Mouse (Mus musculus) brown adipose tissue, adult 24 weeks (tissue): Measurements from ENCODE around the gene Rnf214. TPM values are rescaled to one million over a fixed set of nuclear protein-coding genes. Genes with fewer than 3 reads are reported as not detected.

Source experiments
- H3K27ac ChIP-seq: fragments of 200-500 bp; replicated peaks from 2 replicates; pipeline ENCODE4 v1.5.1; 2012; ENCODE audit warnings: low read depth, mild to moderate bottlenecking, low read length
- H3K4me1 ChIP-seq: fragments of 200-500 bp; 2 replicates; pipeline ENCODE4 v1.6.1; 2012; ENCODE audit warnings: low read length, mixed read lengths; ENCODE audit not compliant: control insufficient read depth, insufficient read depth, insufficient read length
- H3K4me3 ChIP-seq: fragments of 200-500 bp; 2 replicates; pipeline ENCODE4 v1.5.1; 2012; ENCODE audit warnings: low read depth, mild to moderate bottlenecking, low read length, moderate library complexity; ENCODE audit not compliant: insufficient read depth
- polyA plus RNA-seq: library from polyadenylated mRNA; stranded (reverse); fragments of >200 nt; gene quantifications from 2 replicates; pipeline ENCODE4 v1.2.4, GENCODE M21; 2012; ENCODE audit not compliant: missing spikeins, insufficient read depth, insufficient read length

The Rnf214 gene
- polyA plus RNA-seq, result 20.6 and 23.0 TPM in 2 replicates

DNA sequence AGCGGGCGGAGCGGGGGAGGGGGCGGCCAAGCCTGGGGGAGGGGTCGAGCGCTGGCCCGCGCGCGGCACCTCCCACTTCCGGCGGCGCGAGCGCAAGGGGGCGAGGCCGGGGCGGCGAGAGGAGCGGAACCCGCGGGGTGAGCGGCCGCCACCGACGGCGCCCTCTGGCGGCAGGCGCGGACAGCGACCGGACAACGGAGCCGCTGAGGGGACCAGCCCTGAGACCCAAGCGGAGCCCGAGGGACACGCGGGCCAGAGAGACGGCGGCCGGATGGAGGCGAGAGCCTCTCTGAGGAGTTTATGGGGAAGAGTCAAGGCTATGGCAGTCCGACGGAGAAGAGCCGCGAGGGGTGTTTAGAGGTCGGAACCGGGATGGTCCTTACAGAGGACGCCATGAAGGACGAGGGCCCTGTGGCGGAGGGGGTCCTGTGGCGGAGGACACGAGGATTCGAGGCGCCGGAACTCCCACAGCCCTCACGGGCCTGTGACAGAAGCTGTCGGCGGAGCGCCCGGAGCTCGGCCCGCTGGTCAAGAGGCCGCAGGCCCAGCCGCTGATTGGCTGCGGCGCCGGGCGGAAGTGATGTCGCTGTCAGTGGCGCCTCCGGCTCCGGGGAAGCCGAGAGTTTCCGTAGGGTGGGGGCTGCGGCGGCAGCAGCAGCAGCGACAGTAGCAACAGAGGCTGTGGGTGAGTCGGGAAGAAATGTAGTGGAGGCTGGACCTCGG, at the start of gene Rnf214, which contains the start of gene Pcsk7:
Gene Rnf214, minus strand, starts transcription at position 557 of the 723 bp plus-strand sequence.
Gene Pcsk7, plus strand, starts transcription at position 143 of the 723 bp plus-strand sequence.
- peaks cover 4% of the 10 kb centered on the region; the same call in 1 of the 2 replicates for H3K4me1 ChIP-seq
- H3K27ac ChIP-seq, result peak within 1 kb of the TSS; percentile 100
- peak within 1 kb of the TSS; percentile 98 for H3K4me3 ChIP-seq

DNA sequence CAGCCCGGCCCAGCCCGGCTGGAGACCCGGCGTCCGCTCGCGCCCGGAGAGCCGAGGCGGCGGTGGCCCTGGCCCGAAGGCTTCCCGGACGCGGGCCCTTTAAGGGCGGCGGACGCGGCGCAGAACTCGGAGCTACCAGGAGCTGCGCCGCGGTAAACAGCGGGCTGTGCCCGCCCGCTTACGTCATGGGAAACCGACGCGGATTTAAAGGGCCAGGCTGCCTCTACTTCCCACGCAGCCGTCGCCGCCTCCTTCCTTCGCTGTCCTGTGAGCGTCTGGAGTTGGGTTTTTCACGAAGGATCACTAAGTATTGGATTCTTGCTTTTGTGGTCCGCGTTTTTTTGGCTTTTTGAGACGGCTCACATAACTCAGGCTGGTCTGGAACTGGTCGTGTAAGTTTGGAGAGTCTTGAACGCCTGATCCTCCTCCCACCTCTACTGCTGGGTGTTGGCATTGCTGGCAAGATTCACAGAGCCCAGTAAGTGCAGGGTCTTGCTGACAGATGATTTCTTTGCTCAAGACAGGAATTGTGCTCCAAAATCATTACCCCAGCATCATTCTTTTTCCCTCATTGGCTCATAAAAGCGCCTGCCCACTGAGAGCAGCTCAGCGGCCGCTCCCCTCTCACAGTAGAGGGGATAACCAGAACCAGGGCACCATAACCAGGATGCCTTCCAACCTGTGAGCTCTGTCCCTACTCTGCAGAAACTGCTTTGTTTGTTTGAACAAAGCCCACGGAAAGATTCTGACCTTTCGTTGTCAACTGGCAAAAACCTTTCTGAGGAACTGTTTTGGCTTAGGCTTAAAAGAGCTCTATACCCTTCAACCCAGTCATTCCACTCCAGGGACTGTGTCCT, 48.6 kb upstream of the Rnf214 start, which contains the start of gene Sidt2:
Gene Sidt2, minus strand, starts transcription at position 152 of the 857 bp plus-strand sequence.
- Histone ChIP-seq H3K27ac (peak within 1 kb of the TSS; percentile 96), H3K4me3 (peak within 1 kb of the TSS; percentile 92), H3K4me1 (peaks cover 19% of the 10 kb centered on the region)

DNA sequence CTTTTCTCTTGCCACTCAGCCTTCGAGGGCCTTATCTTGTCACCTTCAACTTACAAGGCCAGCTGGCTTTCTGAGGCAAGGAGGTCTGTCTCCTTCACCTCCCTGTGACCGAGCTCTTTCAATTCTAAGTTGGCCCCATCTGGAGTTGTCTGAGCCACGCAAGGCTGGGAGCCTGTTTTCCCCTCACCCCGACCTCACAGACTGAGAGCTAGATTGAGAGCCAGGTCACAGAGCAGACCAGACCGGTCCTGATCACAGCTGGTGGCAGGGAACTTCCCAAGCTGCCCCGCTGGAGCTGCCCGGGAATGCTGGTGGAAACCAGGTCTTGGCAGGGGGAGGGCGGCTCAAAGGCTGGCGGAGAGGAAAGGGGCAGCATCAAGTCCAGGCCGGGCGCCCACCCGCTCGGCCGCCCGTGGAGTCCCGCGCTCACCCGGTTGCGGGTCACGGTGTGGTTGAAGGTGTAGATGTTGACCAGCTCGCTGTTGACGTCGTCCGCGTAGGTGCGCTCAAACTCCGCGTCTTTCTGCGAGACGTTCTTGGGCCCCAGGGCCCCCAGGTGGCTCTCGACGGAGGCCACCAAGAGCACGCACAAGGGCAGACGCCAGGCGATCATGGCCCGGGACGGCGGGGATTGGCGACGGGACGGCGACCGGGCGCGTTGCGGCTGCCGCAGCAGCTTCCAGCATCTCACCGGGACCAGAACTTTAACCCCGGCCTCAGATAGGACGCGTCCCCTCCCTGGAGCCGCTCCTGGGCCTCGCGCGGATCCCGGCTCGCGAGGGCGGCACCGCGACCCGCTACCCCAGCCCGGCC, 47.8 kb upstream of the Rnf214 start:
- Histone ChIP-seq H3K4me1 (peaks cover 15% of the 10 kb centered on the region), H3K27ac (peak overlapping the region; percentile 84), H3K4me3 (peak overlapping the region; percentile 92)

DNA sequence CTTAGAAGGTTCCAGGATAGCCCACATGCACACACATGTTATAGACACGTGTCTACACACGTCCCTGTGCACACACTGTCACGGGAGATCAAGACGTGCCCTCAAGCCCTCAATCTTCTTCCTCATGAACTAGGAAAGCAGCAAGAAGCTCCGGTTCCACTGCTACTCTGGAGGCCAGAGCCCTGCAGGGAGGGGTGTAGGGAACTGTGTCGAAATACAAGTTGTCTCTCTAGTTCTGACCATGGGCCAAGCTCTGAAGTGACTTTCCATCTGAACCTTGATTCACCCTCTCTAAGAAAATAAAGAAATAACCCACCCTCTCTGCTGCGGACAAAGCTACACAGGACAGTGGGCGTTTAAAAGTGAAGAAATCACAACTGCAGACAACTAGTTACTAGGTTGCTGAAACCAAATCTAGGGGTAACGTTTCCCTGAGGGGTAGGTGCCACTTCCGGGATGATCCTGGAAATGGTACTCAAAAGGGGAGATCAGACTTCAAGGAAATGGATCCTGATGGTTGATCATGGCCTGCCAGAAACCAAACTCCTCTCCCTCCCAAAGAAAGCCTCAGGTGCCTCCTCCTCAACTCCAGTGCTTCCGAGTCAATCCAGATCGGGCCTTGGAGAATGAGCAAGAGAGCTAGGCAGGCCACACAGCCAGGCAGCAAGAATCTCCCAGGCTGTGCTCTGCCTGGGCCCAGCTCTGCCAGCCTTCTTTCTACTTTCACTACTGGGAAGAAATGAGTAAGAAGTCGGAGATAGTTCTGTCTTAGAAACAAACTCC, 47.0 kb upstream of the Rnf214 start:
- peak overlapping the region; percentile 84 for H3K27ac ChIP-seq
- peaks cover 10% of the 10 kb centered on the region for H3K4me1 ChIP-seq

DNA sequence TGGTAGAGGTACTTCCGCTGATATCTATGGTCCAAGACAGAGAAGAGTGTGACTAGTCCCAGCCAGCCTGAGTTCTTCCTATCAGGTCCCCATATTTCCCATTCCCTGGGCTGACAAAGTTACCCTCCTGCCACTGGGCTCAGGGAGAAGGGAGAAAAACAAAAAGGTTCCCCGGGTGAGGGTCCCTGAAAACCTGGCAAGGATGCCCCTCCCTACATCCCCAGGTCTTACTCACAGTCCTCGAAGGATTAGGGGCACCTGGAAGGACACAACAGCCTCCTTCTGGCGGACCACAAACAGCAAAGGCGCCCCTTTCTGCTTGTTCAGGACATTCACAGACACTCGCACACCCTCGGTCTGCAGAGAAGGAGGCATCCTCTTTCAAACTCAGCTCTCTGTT, 46.2 kb upstream of the Rnf214 start:
- Histone ChIP-seq H3K4me1 (peaks cover 6% of the 10 kb centered on the region), H3K4me3 (peak overlapping the region; percentile 92; the same call in 1 of the 2 replicates), H3K27ac (no peak overlapping the region)

More for the DNA sequence above, 47.0 kb upstream of the Rnf214 start:
- peak overlapping the region; percentile 92 for H3K4me3 ChIP-seq

DNA sequence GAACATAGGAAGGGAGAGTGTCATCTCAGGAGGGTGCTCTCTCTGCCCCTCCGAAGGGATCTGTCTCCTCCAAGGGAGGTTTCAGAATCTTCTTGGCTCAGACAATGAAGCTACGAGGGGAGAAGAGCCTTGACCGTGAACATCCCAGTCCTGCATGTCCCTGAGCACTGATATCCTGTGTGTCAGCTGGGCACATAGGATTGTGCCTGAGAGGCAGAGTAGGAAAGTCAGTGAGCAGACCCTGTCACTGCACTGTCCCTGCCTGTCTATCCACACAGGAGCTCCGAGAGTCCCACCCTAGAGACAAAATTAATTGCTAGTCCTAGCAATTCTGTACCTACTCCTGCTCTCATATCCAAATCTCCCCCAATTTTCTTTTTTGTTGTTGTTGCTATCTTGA, 45.3 kb upstream of the Rnf214 start:
- Histone ChIP-seq H3K4me1 (peaks cover 6% of the 10 kb centered on the region), H3K4me3 (no peak overlapping the region), H3K27ac (no peak overlapping the region)

DNA sequence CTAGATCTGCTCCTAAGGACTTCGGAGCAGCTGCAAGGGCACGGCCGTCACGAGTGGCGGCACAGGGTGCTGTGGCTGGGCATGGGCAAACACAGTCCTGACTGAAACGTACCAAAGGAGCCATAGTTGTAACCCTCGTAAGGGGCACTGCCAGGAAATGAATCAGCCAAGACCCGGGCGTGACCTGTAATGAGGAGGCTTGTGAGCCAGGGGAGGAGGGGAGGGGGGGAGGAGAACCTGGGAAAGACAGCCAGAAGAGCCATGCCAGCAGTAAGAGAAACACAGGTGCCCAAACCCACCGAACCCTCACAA, 40.1 kb upstream of the Rnf214 start:
- H3K4me3 ChIP-seq, result no peak overlapping the region
- no peaks in the 10 kb centered on the region; the same call in 1 of the 2 replicates for H3K4me1 ChIP-seq
- no peak overlapping the region for H3K27ac ChIP-seq

DNA sequence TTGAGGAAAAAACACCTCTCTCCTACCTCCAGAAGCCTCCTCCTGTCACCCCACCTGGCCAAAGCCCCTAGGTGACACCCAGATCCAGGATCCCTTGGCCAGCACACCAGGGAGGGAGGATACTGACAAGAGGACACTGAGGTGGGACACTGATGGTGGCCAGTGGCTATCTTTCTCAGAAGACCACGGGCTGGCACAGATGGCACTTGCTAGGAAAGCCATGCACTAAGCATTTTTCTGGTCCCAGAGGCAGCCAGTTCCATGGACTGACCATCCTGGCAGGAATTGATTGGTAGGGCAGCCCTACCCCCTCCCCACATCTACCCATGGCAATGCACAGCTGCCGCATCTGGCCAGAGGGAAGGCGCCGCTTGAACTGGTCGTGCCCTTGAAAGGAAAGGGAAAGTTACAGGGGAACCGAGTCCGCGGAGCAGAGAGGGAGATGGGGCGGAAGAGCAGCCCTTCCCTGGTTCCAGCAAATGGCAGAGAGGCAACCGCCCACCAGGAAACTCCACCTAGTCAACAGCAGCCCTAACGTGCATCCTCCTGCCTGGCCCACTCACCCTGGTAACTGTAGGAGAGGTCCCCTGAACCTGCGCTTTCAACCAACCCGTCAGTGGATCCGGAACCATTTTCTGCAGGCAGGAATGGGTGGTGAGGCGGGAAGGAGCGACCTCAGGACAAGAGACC, 39.6 kb upstream of the Rnf214 start:
- H3K4me1 ChIP-seq, result no peaks in the 10 kb centered on the region; the same call in 1 of the 2 replicates
- no peak overlapping the region for H3K27ac ChIP-seq

DNA sequence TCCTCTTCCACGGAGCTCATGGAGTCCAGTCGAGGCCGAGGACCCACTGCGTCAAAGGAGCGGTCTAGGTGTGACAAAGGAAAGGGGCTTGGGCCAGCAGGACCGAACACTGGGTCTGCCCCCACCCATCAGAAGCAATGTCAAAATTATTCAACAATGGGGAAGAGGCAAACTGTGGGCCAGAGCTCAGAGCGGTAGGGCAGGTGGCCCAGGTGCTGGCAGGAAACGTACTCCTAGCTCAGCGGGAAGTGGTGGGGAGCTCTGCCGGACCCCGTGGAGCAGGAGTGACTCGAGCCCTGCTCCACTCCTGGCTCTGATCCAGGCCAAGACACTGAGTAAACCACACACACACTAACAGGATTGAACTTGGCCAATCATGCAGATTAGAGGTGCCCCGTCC, 39.0 kb upstream of the Rnf214 start:
- Histone ChIP-seq H3K4me3 (no peak overlapping the region), H3K27ac (no peak overlapping the region), H3K4me1 (no peaks in the 10 kb centered on the region; the same call in 1 of the 2 replicates)

More for the DNA sequence above, 39.6 kb upstream of the Rnf214 start:
- H3K4me3 ChIP-seq, result no peak overlapping the region

DNA sequence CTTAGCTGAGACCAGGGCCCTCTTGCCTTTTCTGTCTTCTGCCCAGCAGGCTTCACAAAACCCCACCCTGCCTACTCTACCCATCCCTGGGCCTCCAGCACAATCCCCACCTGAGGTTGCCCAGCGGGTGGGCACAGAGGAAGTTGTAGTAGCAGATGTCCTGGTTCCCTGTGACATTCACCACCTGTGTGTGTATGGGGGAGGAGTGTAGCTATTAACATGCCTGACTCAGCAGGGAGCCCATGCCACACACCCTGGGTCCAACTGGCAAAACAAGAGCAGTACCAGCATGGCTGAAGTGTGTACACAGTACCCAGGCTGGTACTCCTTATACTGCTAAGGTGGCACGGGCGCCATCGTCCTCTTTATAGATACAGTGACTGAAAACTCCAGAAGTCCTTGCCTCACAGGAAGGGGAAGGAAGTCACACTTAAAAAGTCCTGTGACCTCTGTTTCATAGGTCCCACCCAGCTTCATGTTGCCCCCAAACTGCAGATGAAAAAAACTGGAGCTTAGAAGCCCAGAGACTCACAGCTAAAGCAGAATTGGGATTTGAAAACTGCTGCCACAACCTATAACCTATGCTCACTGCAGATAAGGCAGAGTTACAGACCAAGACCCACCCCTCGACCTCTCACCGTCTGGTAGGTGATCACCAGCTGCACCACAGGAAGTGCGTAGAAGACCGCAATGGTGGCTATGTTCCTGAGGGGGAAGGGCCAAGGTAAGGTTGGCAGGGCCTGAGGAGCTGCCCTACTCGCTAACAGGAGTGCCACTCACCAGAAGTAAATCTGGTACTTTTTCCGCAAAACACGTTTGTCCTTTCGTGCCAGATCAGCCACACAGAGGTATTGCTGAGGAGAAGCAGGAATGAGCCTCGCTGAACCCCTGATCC, 38.0 kb upstream of the Rnf214 start:
- no peak overlapping the region for H3K27ac ChIP-seq
- H3K4me3 ChIP-seq, result no peak overlapping the region
- H3K4me1 ChIP-seq, result no peaks in the 10 kb centered on the region; the same call in 1 of the 2 replicates

DNA sequence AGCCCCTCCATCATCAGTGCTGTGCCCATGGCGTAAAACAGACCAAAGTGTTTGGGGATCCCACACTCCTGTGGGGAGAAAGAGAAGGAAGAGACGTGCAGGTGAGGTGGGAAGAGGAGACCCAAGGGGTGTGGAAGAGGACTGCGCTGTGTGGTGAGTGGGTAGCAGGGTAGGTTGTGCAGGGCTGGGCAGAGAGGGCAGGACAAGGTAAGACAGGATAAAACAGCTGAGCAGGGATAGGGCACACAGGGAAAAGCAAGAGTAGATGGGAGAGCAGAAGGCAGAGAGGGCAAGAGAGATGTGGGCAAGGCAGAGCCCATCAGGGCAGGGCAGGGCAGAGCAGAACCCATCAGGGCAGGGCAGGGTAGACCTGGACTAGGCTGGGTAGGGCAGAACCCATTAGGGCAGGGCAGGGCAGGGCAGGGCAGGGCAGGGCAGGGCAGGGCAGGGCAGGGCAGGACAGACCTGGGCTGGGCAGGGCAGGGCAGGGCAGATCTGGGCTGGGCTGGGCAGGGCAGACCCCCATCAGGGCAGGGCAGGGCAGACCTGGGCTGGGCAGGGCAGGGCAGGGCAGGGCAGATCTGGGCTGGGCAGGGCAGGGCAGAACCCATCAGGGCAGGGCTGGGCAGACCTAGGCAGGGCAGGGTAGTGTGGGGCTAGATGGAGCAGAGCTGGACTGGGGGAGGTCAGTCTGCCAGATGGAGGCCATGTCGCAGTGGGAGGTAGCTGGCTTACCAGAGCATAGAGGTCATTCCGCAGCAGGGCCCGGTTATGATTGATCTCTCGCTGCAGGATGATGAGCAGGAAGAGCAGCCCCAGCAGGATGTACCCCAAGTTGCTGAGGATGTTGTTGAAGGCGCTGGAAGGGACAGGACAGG, 37.2 kb upstream of the Rnf214 start:
- Histone ChIP-seq H3K4me1 (no peaks in the 10 kb centered on the region; the same call in 1 of the 2 replicates), H3K27ac (no peak overlapping the region), H3K4me3 (no peak overlapping the region)

DNA sequence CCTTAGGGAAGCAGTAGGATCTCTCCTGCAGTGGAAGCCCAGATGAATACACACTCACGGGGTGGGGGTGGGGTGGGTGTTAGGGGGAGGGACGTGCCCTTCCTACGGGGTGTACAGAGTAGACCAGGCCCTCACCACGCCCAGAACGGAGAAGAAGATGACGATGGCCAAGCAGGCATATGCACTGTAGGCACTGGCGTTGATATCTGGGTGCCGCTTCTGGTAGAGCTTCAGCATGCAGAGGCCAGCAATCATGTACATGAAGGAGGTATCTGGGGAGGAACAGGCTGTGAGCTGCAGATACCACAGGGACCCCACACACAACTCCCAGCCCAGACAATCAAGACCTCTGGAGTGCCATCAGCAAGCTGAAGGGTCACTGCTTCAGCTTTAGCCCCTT, 36.2 kb upstream of the Rnf214 start:
- Histone ChIP-seq H3K4me1 (no peaks in the 10 kb centered on the region; the same call in 1 of the 2 replicates), H3K27ac (no peak overlapping the region), H3K4me3 (no peak overlapping the region)
